Mouse (Mus musculus) ES-E14 (cell line): ENCODE measurements at regions not wholly inside any gene's neighbourhood (a gene's known extent, or its start where the extent isn't known, plus 50 kb on each side); places are given as distances from the start of the nearest gene placed in this dataset.

Experiments
- DNase-seq: peaks from one replicate; pipeline ENCODE4 v3.0.0-alpha.2; 2013; ENCODE audit warnings: low read depth, low spot score
- H3K27ac ChIP-seq: 2 replicates; pipeline ENCODE4 v1.5.1; 2012; ENCODE audit warnings: low read depth, mild to moderate bottlenecking, low read length, moderate library complexity, mixed read lengths; ENCODE audit not compliant: poor library complexity, insufficient read depth, severe bottlenecking
- H3K36me3 ChIP-seq: 2 replicates; pipeline ENCODE4 v1.6.1; 2012; ENCODE audit warnings: mild to moderate bottlenecking, low read length, moderate library complexity, mixed read lengths; ENCODE audit not compliant: control insufficient read depth, poor library complexity, insufficient read depth, severe bottlenecking
- H3K4me1 ChIP-seq, 2 experiments: fragments of 150-350 bp in 1 of 2; sonication (generic) in 1 of 2; 2 replicates each; pipeline ENCODE4 v1.6.1; 2012; ENCODE audit warnings: low read length in 2 of 2, mild to moderate bottlenecking in 1 of 2, mixed read lengths in 1 of 2; ENCODE audit not compliant: control insufficient read depth in 2 of 2, insufficient read depth in 2 of 2, poor library complexity in 1 of 2
- H3K4me3 ChIP-seq, 2 experiments: fragments of 150-350 bp in 1 of 2; sonication (generic) in 1 of 2; 2 replicates each; pipeline ENCODE4 v1.5.1; 2012; ENCODE audit warnings: low read length in 2 of 2, low read depth in 1 of 2, mild to moderate bottlenecking in 1 of 2, mixed read lengths in 1 of 2; ENCODE audit not compliant: insufficient read depth in 1 of 2, poor library complexity in 1 of 2, severe bottlenecking in 1 of 2
- H3K9ac ChIP-seq: 2 replicates; pipeline ENCODE4 v1.6.1; 2012; ENCODE audit warnings: low read depth, mild to moderate bottlenecking, low read length, mixed read lengths; ENCODE audit not compliant: poor library complexity, insufficient read depth, severe bottlenecking
- H3K9me3 ChIP-seq: fragments of 150-350 bp; sonication (generic); 2 replicates; pipeline ENCODE4 v1.6.1; 2012; ENCODE audit warnings: low read depth, mild to moderate bottlenecking, low read length; ENCODE audit not compliant: control insufficient read depth, insufficient read depth
- CHD2 ChIP-seq: IDR thresholded peaks from 2 replicates; pipeline ENCODE4 v1.6.1; 2014; ENCODE audit warnings: mild to moderate bottlenecking, low read depth, low read length, inconsistent platforms
- HCFC1 ChIP-seq: IDR thresholded peaks from 2 replicates; pipeline ENCODE4 v1.6.1; 2012; ENCODE audit warnings: low read length, inconsistent platforms, borderline replicate concordance; ENCODE audit not compliant: insufficient read depth
- MAFK ChIP-seq: IDR thresholded peaks from 2 replicates; pipeline ENCODE4 v1.6.1; 2014; ENCODE audit warnings: mild to moderate bottlenecking, low read depth, low read length, inconsistent platforms; ENCODE audit not compliant: insufficient read depth
- ZC3H11A ChIP-seq: IDR thresholded peaks from 2 replicates; pipeline ENCODE4 v1.6.1; 2012; ENCODE audit warnings: low read depth, mild to moderate bottlenecking, inconsistent platforms, low read length, borderline replicate concordance
- ZNF384 ChIP-seq: IDR thresholded peaks from 2 replicates; pipeline ENCODE4 v1.6.1; 2012; ENCODE audit warnings: low read depth, low read length, inconsistent platforms
- in situ Hi-C, 2 experiments: fragments of 600-800 bp; cut with MboI; formaldehyde crosslinking; loops; one replicate each; pipeline ENCODE4 v1.15.1; 2025; ENCODE audit warnings: low sequenced_read_pairs in 2 of 2, inconsistent platforms in 1 of 2; ENCODE audit not compliant: unreplicated experiment in 2 of 2

GRCm38 (mm10) chr14:72172549-72173405 lies 318.9 kb downstream of the Gm9195 start:
- in situ Hi-C loops = no loop called here
- no peak overlapping the region for H3K4me3 ChIP-seq
- DNase-seq = no peak

GRCm38 (mm10) chr14:72171777-72172176 lies 319.9 kb downstream of the Gm9195 start:
- no peak overlapping the region for H3K4me3 ChIP-seq
- in situ Hi-C loops = no loop called here
- DNase-seq = no peak
- no peaks in the 10 kb centered on the region for H3K4me1 ChIP-seq
- no peak overlapping the region for H3K27ac ChIP-seq
- TF ChIP-seq HCFC1 = no peak
- TF ChIP-seq ZC3H11A = no peak
- TF ChIP-seq MAFK = no peak
- TF ChIP-seq CHD2 = no peak
- no peak for TF ChIP-seq ZNF384
- no peaks in the 10 kb centered on the region for H3K9me3 ChIP-seq
- H3K36me3 ChIP-seq = no peaks in the 10 kb centered on the region
- H3K9ac ChIP-seq = no peak overlapping the region

More at GRCm38 (mm10) chr14:72172549-72173405, 318.9 kb downstream of the Gm9195 start:
- no peaks in the 10 kb centered on the region for H3K4me1 ChIP-seq
- H3K9ac ChIP-seq = no peak overlapping the region
- H3K36me3 ChIP-seq = no peaks in the 10 kb centered on the region
- H3K27ac ChIP-seq = no peak overlapping the region
- H3K9me3 ChIP-seq = no peaks in the 10 kb centered on the region
- no peak for TF ChIP-seq ZC3H11A
- TF ChIP-seq MAFK = no peak
- TF ChIP-seq ZNF384 = no peak
- TF ChIP-seq CHD2 = no peak

DNA sequence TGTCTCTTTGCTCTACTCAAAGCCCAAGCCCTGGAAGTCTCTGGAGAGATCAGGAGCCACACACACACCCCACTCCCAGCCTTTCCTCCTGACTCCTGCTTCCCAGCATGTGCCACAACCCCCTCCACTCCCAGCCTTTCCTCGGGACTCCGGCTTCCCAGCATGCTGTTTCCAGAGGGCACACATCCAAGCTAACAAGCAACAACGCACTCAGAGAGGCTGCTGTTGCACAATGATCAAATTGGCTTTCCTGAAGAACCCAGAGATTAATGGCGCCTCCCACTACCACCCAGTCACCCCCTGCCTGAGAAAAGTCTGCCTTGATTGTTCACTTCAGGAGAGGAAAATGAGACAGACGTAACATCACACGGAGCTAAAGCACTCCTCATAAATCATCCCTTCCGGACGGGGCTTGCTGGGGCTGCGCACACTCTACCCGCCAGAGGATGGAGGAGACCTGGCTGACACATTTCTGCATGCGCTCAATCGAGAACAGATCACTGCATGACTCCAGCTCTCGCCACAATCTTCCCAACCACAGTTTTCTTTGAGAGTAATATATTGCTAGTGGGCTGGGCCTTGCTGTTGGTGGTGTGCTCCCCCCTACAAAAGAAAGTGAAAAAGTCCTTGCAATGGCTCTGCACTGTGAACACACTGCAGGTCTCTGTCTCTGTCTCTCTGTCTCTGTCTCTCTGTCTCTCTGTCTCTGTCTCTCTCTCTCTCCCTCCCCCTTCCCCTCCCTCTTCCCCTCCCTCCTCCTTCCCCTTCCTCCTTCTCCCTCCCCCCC lies 332.9 kb downstream of the Gm9195 start:
- TF ChIP-seq ZNF384 (no peak), ZC3H11A (no peak), CHD2 (no peak), HCFC1 (no peak), MAFK (no peak)
- peak overlapping the region; percentile 31; the same call in 1 of the 2 replicates for H3K9ac ChIP-seq
- no peak for DNase-seq
- peak overlapping the region in 1 of 2 experiments; percentile 33; a peak in 2 of 4 replicates for H3K4me3 ChIP-seq
- H3K4me1 ChIP-seq = no peaks in the 10 kb centered on the region
- H3K9me3 ChIP-seq = no peaks in the 10 kb centered on the region
- H3K36me3 ChIP-seq = no peaks in the 10 kb centered on the region
- in situ Hi-C loops = no loop called here
- no peak overlapping the region for H3K27ac ChIP-seq

GRCm38 (mm10) chr14:72155197-72155907 lies 336.3 kb downstream of the Gm9195 start:
- H3K9ac ChIP-seq = no peak overlapping the region
- H3K4me3 ChIP-seq = no peak overlapping the region
- in situ Hi-C loops = no loop called here
- H3K27ac ChIP-seq = no peak overlapping the region
- no peaks in the 10 kb centered on the region for H3K36me3 ChIP-seq
- no peak for DNase-seq
- no peak for TF ChIP-seq ZNF384
- TF ChIP-seq CHD2 = no peak
- no peak for TF ChIP-seq HCFC1
- no peak for TF ChIP-seq MAFK
- TF ChIP-seq ZC3H11A = no peak
- no peaks in the 10 kb centered on the region for H3K9me3 ChIP-seq
- no peaks in the 10 kb centered on the region for H3K4me1 ChIP-seq
